Mouse (Mus musculus) kidney, adult 8-10 months (tissue): ENCODE measurements at regions not wholly inside any gene's neighbourhood (a gene's known extent, or its start where the extent isn't known, plus 50 kb on each side); places are given as distances from the start of the nearest gene placed in this dataset.

Source experiments
- DNase-seq, 2 experiments: peaks; one replicate each; pipeline ENCODE4 v3.0.0; 2022

GRCm38 (mm10) chr3:33902431-33902830, 58.3 kb upstream of the Ccdc39 start:
- no peak for DNase-seq

GRCm38 (mm10) chr3:33903326-33903725, 59.2 kb upstream of the Ccdc39 start:
- DNase-seq, result no peak

GRCm38 (mm10) chr3:33903816-33904215, 59.7 kb upstream of the Ccdc39 start:
- DNase-seq, result no peak

GRCm38 (mm10) chr3:33904854-33905678, 61.0 kb upstream of the Ccdc39 start:
- no peak for DNase-seq

- no peak for DNase-seq
Measured at GRCm38 (mm10) chr3:33905679-33906007, 61.5 kb upstream of the Ccdc39 start.

- no peak for DNase-seq
Measured at GRCm38 (mm10) chr3:33907061-33907460, 63.0 kb upstream of the Ccdc39 start.

- no peak for DNase-seq
Measured at GRCm38 (mm10) chr3:33911559-33911958, 67.4 kb upstream of the Ccdc39 start.

GRCm38 (mm10) chr3:33913470-33913869, 69.4 kb upstream of the Ccdc39 start:
- no peak for DNase-seq

- no peak for DNase-seq
Measured at GRCm38 (mm10) chr3:33914386-33914785, 70.3 kb upstream of the Ccdc39 start.

- DNase-seq, result no peak
Measured at GRCm38 (mm10) chr3:33915777-33916176, 71.7 kb upstream of the Ccdc39 start.

GRCm38 (mm10) chr3:33916318-33916717, 72.2 kb upstream of the Ccdc39 start:
- DNase-seq, result no peak

GRCm38 (mm10) chr3:33916818-33917217, 72.7 kb upstream of the Ccdc39 start:
- DNase-seq, result no peak

GRCm38 (mm10) chr3:33918785-33919184, 74.7 kb upstream of the Ccdc39 start:
- peak; percentile 23 to 76 for DNase-seq

- no peak for DNase-seq
Measured at GRCm38 (mm10) chr3:33925072-33925471, 81.0 kb upstream of the Ccdc39 start.

- no peak for DNase-seq
Measured at GRCm38 (mm10) chr3:33955064-33955463, 64.7 kb upstream of the Fxr1 start.

GRCm38 (mm10) chr3:33955854-33956624, 63.7 kb upstream of the Fxr1 start:
- peak; percentile 47 to 74 for DNase-seq

GRCm38 (mm10) chr3:33956625-33957023, 63.1 kb upstream of the Fxr1 start:
- no peak for DNase-seq

- no peak for DNase-seq
Measured at GRCm38 (mm10) chr3:33957676-33958075, 62.1 kb upstream of the Fxr1 start.

- no peak for DNase-seq
Measured at GRCm38 (mm10) chr3:33958216-33958615, 61.5 kb upstream of the Fxr1 start.

GRCm38 (mm10) chr3:33960211-33960610, 59.5 kb upstream of the Fxr1 start:
- no peak for DNase-seq

- DNase-seq, result no peak
Measured at GRCm38 (mm10) chr3:33962938-33963337, 56.8 kb upstream of the Fxr1 start.

GRCm38 (mm10) chr3:33967184-33967583, 52.6 kb upstream of the Fxr1 start:
- no peak for DNase-seq
